Mouse (Mus musculus): ENCODE results near the gene Hpcal1. TPM values are rescaled to one million over a fixed set of nuclear protein-coding genes. Genes with fewer than 3 reads are reported as not detected.

The Hpcal1 gene
- polyA plus RNA-seq (2015; fragmentation: Nextera tagmentation; extraction: Ambion mirVana), result 127 and 145 TPM in 2 replicates

DNA sequence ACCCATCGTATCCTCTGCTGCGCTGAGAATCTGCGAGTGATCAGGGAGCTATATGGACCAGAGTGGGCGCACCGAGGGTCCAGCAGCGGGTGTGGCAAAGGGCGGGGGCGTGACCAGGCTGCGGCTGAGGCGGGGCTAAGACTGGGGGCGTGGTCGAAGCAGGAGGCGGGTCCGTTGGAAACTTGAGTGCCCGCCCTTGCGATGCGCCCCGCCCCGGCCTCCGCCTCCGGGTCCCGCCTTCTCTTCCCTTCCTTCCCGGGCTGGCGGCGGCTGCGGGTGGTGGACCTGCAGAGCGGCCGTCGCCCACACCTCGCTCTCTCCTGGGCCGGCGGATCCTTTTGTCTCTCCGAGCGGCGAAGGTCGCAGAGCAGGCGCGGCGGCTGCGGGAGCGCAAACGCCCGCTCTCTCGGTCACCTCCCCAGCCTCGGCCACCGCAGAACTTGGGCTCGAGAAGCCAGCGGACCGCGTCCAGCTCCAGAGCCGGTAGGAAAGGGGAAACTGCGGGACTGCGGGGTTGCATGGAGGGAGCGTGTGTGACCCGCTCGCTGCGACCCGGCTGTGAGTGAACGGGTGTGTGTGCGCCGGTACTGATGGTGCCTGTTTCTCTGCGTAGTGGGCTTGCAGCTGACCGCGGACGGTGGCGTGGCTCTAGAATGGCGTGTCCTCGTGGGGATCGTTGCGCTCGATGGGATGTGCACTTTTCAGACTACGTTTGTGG, at the start of gene Hpcal1:
Gene Hpcal1 (plus strand): TSS at position 293 of the 718 bp plus-strand sequence.
- H3K4me1 ChIP-seq (ENCODE audit: insufficient read depth, low read depth, low read length), result peaks cover 20% of the 10 kb centered on the region; the same call in 1 of the 2 replicates
- H3K27ac ChIP-seq (ENCODE audit: low read length), result peak within 1 kb of the TSS; percentile 81
- 1% methylated on average over 66 of the region's 72 CpGs for WGBS
- peak; percentile 97 for DNase-seq (ENCODE audit: low spot score)
- peak; percentile 95 for ATAC-seq
- H3K4me3 ChIP-seq (ENCODE audit: low read depth, low read length), result peak within 1 kb of the TSS; percentile 96
- TF ChIP-seq EP300 (IDR thresholded peaks at IDR 0.05) (no peak), CTCF (IDR thresholded peaks at IDR 0.05) (0 out of 2 replicates have a peak, but pooled peaks have one; percentile 1)
- no peaks in the 10 kb centered on the region for H3K9me3 ChIP-seq (ENCODE audit: low read length)
- peak within 1 kb of the TSS; percentile 88 for H3K4me2 ChIP-seq (replicated peaks; ENCODE audit: low read depth, low read length)
- no peaks in the 10 kb centered on the region for H3K36me3 ChIP-seq (ENCODE audit: insufficient read depth, low read length)
- H3K9ac ChIP-seq (replicated peaks; ENCODE audit: low read depth), result peak within 1 kb of the TSS; percentile 74
- no peaks in the 10 kb centered on the region for H3K27me3 ChIP-seq (replicated peaks; ENCODE audit: insufficient read depth, low read length)

DNA sequence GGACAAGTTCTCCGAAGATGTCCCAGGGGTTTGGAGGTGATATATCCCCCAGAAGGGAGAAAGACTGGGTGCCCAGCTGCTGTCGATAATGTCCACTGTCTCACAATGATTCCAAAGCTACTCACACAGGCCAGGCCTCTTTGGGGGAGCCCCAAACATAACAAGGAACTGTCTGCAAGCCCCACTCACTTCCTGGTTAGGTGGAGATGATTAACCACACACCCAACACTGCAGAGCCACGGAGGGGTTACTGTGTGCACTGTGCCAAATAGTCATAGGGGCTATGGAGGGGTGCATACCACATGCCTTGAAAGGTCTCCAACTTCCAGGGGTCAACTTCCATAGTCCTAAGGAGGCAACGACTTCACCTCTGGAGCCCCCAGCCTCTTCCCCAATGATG, 49.4 kb upstream of the Hpcal1 start:
- WGBS, result 65% methylated on average over 4 of the region's 4 CpGs
- no peak for TF ChIP-seq EP300 (IDR thresholded peaks at IDR 0.05)
- Histone ChIP-seq H3K4me2 (replicated peaks; ENCODE audit: low read depth, low read length) (no peak overlapping the region), H3K4me1 (ENCODE audit: insufficient read depth, low read depth, low read length) (no peaks in the 10 kb centered on the region), H3K9ac (replicated peaks; ENCODE audit: low read depth) (no peak overlapping the region), H3K4me3 (ENCODE audit: low read depth, low read length) (no peak overlapping the region), H3K36me3 (ENCODE audit: insufficient read depth, low read length) (no peaks in the 10 kb centered on the region), H3K27ac (ENCODE audit: low read length) (no peak overlapping the region), H3K9me3 (ENCODE audit: low read length) (no peaks in the 10 kb centered on the region), H3K27me3 (replicated peaks; ENCODE audit: insufficient read depth, low read length) (no peaks in the 10 kb centered on the region)
- DNase-seq (ENCODE audit: low spot score) (no peak), ATAC-seq (no peak)

DNA sequence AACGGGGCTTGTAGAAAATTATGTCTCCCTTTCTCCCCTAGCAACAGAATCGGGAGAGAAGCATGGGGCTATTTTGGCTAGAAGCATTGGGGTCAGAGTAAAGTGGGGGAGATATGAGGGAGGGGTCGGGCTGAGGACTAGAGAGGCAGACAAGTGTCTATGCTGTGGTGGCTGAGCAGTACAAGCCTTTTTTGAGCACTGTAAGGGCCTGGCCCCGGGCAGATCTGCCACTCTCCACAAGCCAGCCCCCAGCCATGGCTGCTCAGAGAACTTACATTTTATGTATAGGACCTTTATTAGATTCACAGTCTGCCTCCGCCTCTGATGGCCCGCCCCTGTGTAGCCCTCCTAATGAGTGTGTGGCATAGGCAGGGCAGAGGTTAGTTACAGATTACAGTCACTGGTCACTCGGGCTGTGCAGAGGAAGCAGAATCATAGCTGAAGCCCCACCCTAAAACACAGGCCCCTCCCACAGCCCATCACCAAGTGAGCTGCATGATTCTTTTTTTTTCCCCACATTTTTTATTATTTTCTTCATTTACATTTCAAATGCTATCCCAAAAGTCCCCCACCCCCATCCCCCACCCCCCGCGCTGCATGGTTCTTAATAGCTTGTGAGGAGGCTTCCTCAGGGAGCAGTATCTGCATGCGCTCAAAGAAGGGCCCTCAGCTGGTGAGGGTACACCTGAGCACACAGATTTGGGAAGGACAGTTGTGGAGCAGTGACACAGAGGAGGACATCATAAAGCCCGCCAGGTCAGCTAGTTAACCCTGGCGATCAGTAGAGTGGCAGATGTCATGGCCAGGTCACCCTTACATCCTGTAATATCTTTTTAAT, 46.1 kb upstream of the Hpcal1 start:
- DNase-seq (ENCODE audit: low spot score) (no peak), ATAC-seq (no peak)
- Histone ChIP-seq H3K4me2 (replicated peaks; ENCODE audit: low read depth, low read length) (no peak overlapping the region), H3K4me3 (ENCODE audit: low read depth, low read length) (no peak overlapping the region), H3K4me1 (ENCODE audit: insufficient read depth, low read depth, low read length) (no peaks in the 10 kb centered on the region), H3K27me3 (replicated peaks; ENCODE audit: insufficient read depth, low read length) (no peaks in the 10 kb centered on the region), H3K9ac (replicated peaks; ENCODE audit: low read depth) (no peak overlapping the region), H3K9me3 (ENCODE audit: low read length) (no peaks in the 10 kb centered on the region), H3K36me3 (ENCODE audit: insufficient read depth, low read length) (no peaks in the 10 kb centered on the region), H3K27ac (ENCODE audit: low read length) (no peak overlapping the region)
- 73% methylated on average over 12 of the region's 12 CpGs for WGBS
- TF ChIP-seq CTCF (IDR thresholded peaks at IDR 0.05), result no peak
- TF ChIP-seq EP300 (IDR thresholded peaks at IDR 0.05), result no peak

DNA sequence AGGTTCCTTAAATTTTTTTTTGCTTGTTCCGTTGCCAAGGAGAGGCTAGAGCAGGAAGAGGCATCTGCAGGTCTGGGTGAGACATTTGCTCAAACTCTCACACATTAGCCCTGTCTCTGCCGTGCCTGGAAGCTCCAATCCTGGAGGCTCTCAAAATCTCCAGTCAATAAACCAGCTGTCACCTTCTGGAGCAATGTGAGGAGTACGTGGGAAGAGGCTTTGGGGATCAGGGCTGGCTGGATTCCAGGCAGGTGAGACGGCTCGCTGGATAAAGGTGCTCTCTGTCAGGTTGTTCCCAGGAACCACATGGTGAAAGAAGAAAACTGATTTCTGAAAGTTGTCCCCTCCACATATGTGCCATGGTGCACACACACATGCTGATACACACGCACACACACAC, 44.2 kb upstream of the Hpcal1 start:
- H3K4me3 ChIP-seq (ENCODE audit: low read depth, low read length), result no peak overlapping the region
- 55% methylated on average over 6 of the region's 6 CpGs for WGBS
- no peak overlapping the region for H3K9ac ChIP-seq (replicated peaks; ENCODE audit: low read depth)
- no peaks in the 10 kb centered on the region for H3K27me3 ChIP-seq (replicated peaks; ENCODE audit: insufficient read depth, low read length)
- H3K36me3 ChIP-seq (ENCODE audit: insufficient read depth, low read length), result no peaks in the 10 kb centered on the region
- no peak overlapping the region for H3K27ac ChIP-seq (ENCODE audit: low read length)
- H3K9me3 ChIP-seq (ENCODE audit: low read length), result no peaks in the 10 kb centered on the region
- TF ChIP-seq CTCF (IDR thresholded peaks at IDR 0.05) (no peak), EP300 (IDR thresholded peaks at IDR 0.05) (no peak)
- no peak overlapping the region for H3K4me2 ChIP-seq (replicated peaks; ENCODE audit: low read depth, low read length)
- ATAC-seq (no peak), DNase-seq (ENCODE audit: low spot score) (no peak)
- H3K4me1 ChIP-seq (ENCODE audit: insufficient read depth, low read depth, low read length), result no peaks in the 10 kb centered on the region

DNA sequence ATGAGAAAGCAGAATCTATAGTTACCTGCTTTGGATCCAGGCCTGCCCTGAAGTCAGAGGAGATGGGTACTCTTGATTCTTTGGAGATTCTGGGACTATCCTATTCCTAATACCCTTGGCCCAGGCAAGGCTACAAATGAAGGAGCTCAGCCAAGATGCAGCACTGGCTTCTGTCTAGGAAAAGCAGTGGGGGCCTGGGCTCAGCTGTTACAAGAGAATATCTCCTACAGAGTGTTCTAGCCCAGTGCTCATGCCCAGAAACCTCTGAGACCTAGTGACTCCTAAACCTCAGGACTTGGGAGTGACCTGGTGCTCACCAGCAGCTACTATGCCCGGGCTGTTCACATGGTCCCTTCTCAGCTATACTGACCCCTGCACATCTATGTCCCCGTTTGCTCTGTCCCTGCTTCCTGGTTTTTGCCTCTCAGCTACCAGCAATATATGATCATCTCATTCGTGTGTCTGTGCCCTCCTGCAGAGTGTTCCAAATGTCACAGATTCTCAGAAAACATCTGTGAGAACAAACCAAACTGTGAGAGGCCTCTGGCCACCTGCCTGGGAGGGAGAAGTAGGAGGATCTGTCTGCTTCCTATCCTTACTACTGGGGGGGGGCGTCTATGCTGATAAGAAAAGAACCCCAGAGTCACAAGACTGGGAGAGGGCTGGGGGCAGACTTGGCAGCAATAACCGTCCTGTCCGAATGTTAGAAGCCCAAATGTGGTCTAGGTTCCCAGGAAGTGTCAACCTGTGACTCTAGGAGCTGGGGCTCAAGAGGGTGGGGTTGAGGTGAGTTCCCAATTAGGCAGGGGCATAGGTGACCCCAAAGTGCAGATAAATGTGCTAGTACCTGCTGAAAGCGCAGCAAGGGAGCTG, 39.2 kb upstream of the Hpcal1 start:
- no peak overlapping the region for H3K27ac ChIP-seq (ENCODE audit: low read length)
- H3K9ac ChIP-seq (replicated peaks; ENCODE audit: low read depth), result no peak overlapping the region
- TF ChIP-seq EP300 (IDR thresholded peaks at IDR 0.05) (no peak), CTCF (IDR thresholded peaks at IDR 0.05) (no peak)
- ATAC-seq, result no peak
- H3K36me3 ChIP-seq (ENCODE audit: insufficient read depth, low read length), result no peaks in the 10 kb centered on the region
- H3K27me3 ChIP-seq (replicated peaks; ENCODE audit: insufficient read depth, low read length), result no peaks in the 10 kb centered on the region
- H3K4me3 ChIP-seq (ENCODE audit: low read depth, low read length), result no peak overlapping the region
- no peaks in the 10 kb centered on the region for H3K4me1 ChIP-seq (ENCODE audit: insufficient read depth, low read depth, low read length)
- WGBS, result 69% methylated on average over 6 of the region's 7 CpGs
- DNase-seq (ENCODE audit: low spot score), result no peak
- no peaks in the 10 kb centered on the region for H3K9me3 ChIP-seq (ENCODE audit: low read length)
- H3K4me2 ChIP-seq (replicated peaks; ENCODE audit: low read depth, low read length), result no peak overlapping the region

Data from lung, postnatal 0 days (tissue).